Mouse (Mus musculus): ENCODE measurements around the gene Grin2c. TPM values are rescaled to one million over a fixed set of nuclear protein-coding genes. Genes with fewer than 3 reads are reported as not detected.

Grin2c gene
- polyA plus RNA-seq (2016; fragmentation: Nextera tagmentation; extraction: Ambion mirVana), result 0.96 and 1.0 TPM in 2 replicates

DNA sequence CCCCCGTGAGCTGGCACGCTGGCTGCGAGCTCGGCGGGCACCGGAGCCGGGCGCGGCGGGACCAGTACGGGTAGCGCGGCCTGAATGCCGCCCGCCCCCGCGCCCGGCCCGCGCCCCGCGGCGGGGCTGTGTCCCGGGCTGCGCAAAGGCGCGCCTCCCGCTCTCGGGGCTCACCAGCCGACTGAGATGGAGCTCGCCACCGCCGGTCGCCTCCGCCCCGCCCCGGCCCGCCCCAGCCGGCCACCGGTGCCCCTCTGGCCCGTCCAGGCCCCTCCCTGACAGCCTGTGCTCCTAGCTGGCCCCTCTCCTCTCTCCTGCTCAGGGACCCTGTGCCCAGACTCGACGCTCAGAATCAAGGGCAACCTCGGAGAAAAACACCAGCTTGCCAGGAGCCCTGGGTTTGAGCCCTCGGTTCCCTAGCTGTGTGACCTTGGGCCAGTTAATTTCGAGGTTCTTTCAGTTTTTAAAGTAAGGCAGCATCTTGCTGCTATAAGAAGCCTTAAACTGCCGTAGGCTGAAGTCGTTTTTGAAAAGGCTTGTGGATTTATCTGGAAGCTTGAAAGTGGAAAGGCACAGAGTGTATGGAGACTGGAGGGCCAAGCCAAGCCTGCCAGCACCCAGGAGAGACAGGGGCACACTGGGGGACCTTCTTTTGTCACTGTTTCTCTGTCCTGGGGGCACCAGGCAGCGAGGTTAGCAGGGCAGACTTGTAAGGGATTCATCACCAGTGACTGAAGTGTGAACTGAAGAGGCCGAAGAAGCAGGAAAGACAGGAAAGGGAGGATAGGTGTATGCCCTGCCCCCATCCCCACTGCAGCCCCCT lies at the start of gene Grin2c:
Gene Grin2c (minus strand): TSS at position 183 of the 823 bp plus-strand sequence.
- no peaks in the 10 kb centered on the region for H3K9me3 ChIP-seq
- H3K4me3 ChIP-seq, result peak within 1 kb of the TSS; percentile 32
- H3K36me3 ChIP-seq, result peaks cover 24% of the 10 kb centered on the region; the same call in 1 of the 2 replicates
- peaks cover 72% of the 10 kb centered on the region for H3K27me3 ChIP-seq (replicated peaks)
- ATAC-seq (ENCODE audit: low FRiP score, low read depth), result no peak
- peak within 1 kb of the TSS; percentile 65 for H3K4me2 ChIP-seq (replicated peaks)
- H3K9ac ChIP-seq, result peak within 1 kb of the TSS; percentile 42
- peaks cover 24% of the 10 kb centered on the region for H3K4me1 ChIP-seq
- no peak within 1 kb of the TSS for H3K27ac ChIP-seq
- 5% methylated on average over 50 of the region's 50 CpGs for WGBS

DNA sequence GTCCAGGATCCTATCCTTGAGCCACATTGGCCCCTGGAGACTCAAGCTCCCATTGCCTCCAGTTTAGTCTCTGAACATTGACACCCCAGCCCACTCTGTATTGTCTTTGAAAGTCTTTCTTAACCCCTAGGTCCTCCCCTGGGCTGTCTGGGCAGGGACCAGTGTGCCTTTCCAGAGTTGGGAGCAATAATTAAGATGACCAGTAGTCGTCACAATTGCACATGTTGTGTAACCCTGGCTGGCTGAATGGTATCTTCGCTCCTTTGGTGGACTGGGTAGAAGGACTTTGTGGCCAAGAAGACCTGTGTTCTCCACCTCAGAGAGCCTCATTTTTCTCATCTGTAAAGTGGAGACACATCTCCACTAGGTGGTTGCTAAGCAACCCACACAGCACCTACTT lies 47.2 kb upstream of the Grin2c start:
- Histone ChIP-seq H3K27me3 (replicated peaks) (peaks cover 64% of the 10 kb centered on the region), H3K4me1 (0 out of 2 replicates have a peak, but pooled peaks cover 8% of the 10 kb centered on the region), H3K9me3 (no peaks in the 10 kb centered on the region), H3K4me3 (no peak overlapping the region), H3K36me3 (no peaks in the 10 kb centered on the region), H3K27ac (no peak overlapping the region), H3K9ac (no peak overlapping the region), H3K4me2 (replicated peaks) (no peak overlapping the region)
- WGBS, result 51% methylated on average over 2 of the region's 2 CpGs
- no peak for ATAC-seq (ENCODE audit: low FRiP score, low read depth)

DNA sequence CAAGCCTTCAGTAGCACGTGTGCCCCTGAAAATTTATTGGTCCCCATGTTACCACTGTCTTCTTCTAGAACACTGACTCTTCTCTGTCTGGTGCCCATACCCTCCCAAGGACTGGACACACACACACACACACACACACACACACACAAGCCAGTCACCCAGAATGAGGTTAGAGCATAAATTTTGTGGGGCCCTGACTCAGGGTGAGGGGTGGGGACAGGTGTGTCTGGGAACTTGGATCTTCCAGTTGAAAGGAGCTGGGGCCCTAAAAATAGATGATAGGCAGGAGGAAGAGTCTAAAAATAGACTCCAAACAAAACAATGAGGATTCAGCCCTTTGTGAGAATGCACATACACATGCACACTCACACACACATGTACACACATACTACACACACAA lies 41.7 kb upstream of the Grin2c start:
- no peak overlapping the region for H3K9ac ChIP-seq
- 60% methylated on average over 1 of the region's 1 CpGs for WGBS
- no peak overlapping the region for H3K27ac ChIP-seq
- peaks cover 15% of the 10 kb centered on the region for H3K4me1 ChIP-seq
- no peak for ATAC-seq (ENCODE audit: low FRiP score, low read depth)
- H3K4me3 ChIP-seq, result no peak overlapping the region
- peaks cover 24% of the 10 kb centered on the region for H3K27me3 ChIP-seq (replicated peaks)
- no peaks in the 10 kb centered on the region for H3K36me3 ChIP-seq
- H3K4me2 ChIP-seq (replicated peaks), result no peak overlapping the region
- H3K9me3 ChIP-seq, result no peaks in the 10 kb centered on the region

DNA sequence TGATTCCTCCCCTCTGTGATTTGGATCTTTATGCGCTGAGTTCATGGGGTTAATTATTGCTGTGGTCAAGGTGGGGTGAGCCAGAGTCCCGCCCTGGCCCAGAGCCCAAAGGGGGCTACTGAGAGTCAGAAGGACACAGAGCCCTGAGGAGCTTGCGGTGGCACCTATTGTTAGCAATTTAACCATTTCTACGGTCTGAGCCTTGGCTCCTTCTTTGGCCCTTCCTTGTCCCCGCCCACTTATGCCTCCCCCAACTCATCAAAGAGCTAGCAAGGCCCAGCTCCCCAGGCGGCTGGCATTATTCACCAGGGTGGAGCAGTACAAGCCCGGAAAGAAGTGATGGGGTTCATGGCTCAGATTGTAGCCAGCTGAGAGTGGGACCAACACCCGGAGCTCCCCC lies 39.8 kb upstream of the Grin2c start, which contains the start of gene Otop2:
Gene Otop2 (plus strand): TSS at position 301 of the 400 bp plus-strand sequence.
- Histone ChIP-seq H3K27ac (no peak within 1 kb of the TSS), H3K27me3 (replicated peaks) (peaks cover 15% of the 10 kb centered on the region; the same call in 1 of the 2 replicates), H3K9me3 (no peaks in the 10 kb centered on the region), H3K4me1 (peaks cover 15% of the 10 kb centered on the region), H3K4me3 (no peak within 1 kb of the TSS), H3K4me2 (replicated peaks) (no peak within 1 kb of the TSS), H3K9ac (no peak within 1 kb of the TSS), H3K36me3 (no peaks in the 10 kb centered on the region)
- 11% methylated on average over 8 of the region's 8 CpGs for WGBS
- ATAC-seq (ENCODE audit: low FRiP score, low read depth), result no peak

DNA sequence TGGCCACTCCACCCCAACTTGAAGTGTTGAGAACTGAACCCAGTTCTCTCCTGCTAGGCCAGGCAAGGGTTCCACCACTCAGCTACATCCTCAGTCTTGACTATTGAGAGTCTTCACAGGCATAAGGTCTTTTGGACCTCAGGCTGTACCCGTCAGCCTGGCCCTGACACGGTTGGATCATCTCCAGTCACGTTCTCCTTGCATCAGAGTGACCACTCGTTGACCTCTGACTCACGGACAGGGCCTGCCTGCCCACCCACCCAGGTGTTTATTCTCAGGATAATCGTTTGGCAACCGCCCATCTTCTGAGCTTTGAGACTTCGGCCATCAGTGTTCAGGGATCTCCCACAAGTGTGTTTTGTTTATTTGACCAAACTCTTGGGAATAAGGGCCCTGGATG lies 36.1 kb upstream of the Grin2c start:
- 82% methylated on average over 8 of the region's 8 CpGs for WGBS
- Histone ChIP-seq H3K9me3 (no peaks in the 10 kb centered on the region), H3K4me1 (peaks cover 15% of the 10 kb centered on the region), H3K36me3 (no peaks in the 10 kb centered on the region), H3K4me3 (no peak overlapping the region), H3K4me2 (replicated peaks) (no peak overlapping the region), H3K27me3 (replicated peaks) (peaks cover 18% of the 10 kb centered on the region; the same call in 1 of the 2 replicates), H3K9ac (no peak overlapping the region), H3K27ac (no peak overlapping the region)
- no peak for ATAC-seq (ENCODE audit: low FRiP score, low read depth)

DNA sequence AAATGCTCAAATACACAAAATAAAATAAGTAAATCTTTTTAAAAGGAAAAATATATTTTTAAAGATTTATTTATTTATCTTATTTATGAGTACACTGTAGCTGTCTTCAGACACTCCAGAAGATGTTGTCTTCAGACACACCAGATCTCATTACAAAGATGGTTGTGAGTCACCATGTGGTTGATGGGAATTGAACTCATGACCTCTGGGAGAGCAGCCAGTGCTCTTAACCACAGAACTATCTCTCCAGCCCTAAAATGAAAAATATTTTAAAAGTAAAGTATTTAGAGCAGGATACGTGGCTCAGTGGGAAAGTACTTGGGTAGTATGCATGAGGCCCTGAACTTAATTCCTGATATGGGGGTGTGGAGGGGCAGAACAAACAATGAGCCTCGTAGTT lies 34.3 kb upstream of the Grin2c start:
- H3K9ac ChIP-seq, result no peak overlapping the region
- H3K4me2 ChIP-seq (replicated peaks), result no peak overlapping the region
- H3K27ac ChIP-seq, result no peak overlapping the region
- no peaks in the 10 kb centered on the region for H3K36me3 ChIP-seq
- no peaks in the 10 kb centered on the region for H3K9me3 ChIP-seq
- ATAC-seq (ENCODE audit: low FRiP score, low read depth), result no peak
- no peak overlapping the region for H3K4me3 ChIP-seq
- H3K27me3 ChIP-seq (replicated peaks), result peaks cover 32% of the 10 kb centered on the region
- 87% methylated on average over 2 of the region's 2 CpGs for WGBS
- peaks cover 10% of the 10 kb centered on the region for H3K4me1 ChIP-seq

DNA sequence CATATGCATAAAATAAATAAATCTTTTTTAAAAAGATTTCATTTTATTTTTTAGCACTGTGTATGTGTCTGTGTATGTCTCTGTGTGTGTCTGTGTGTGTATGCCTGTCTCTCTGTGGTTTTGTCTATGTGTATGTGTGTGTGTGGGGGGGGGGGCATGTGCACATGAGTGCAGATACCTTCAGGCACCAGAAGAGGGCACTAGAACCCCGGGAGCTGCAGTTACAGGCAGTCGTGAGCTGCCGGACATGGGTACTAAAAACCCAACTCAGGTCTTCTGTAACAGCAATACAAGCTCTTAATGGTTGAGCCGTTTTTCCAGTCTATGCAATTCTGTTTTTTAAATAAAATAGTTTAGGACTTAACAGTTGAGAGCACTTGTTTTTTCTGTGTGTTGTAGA lies 33.7 kb upstream of the Grin2c start:
- Histone ChIP-seq H3K4me1 (peaks cover 7% of the 10 kb centered on the region), H3K27me3 (replicated peaks) (peaks cover 31% of the 10 kb centered on the region), H3K9me3 (no peaks in the 10 kb centered on the region), H3K4me3 (no peak overlapping the region), H3K27ac (no peak overlapping the region), H3K4me2 (replicated peaks) (no peak overlapping the region), H3K36me3 (no peaks in the 10 kb centered on the region), H3K9ac (no peak overlapping the region)
- 83% methylated on average over 4 of the region's 4 CpGs for WGBS
- ATAC-seq (ENCODE audit: low FRiP score, low read depth), result no peak

- Histone ChIP-seq H3K27ac (no peak overlapping the region), H3K36me3 (no peaks in the 10 kb centered on the region), H3K4me1 (peaks cover 7% of the 10 kb centered on the region), H3K4me3 (no peak overlapping the region), H3K27me3 (replicated peaks) (peaks cover 26% of the 10 kb centered on the region), H3K9me3 (no peaks in the 10 kb centered on the region), H3K4me2 (replicated peaks) (peak overlapping the region; percentile 82; the same call in 1 of the 2 replicates), H3K9ac (no peak overlapping the region)
- WGBS, result 68% methylated on average over 8 of the region's 8 CpGs
- no peak for ATAC-seq (ENCODE audit: low FRiP score, low read depth)
Measured at GRCm38 (mm10) chr11:115298160-115298559, 31.1 kb upstream of the Grin2c start.

DNA sequence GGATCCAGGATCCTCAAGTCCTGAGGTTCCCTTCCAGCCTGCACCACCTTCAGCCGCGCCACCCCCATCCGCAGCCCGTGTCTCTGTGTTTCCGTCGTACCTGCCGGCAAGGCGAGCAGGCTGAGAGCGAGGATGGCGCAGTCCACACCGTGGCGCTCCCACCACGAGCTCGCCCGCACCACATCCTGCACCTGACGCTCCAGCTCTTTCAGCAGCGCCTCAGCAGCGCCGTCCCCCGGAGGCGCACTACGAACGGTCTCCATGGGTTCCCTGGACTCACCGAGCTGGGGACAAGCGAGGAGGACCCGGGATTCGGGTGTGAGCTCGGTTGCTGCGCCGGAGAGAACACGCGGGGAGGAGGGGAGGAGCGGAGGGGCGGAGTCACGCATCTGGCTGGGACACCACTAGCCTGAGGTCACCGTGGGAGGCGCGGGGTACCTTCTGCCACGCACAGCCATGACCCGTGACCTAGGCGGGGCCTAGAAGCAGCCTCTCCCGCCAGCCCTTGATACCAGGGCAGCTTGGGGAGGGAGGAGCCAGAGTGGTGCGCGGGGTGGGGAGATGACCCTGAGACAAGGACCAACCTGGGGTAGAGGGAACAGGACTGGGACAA lies 30.3 kb upstream of the Grin2c start, which contains the start of gene Fads6:
Gene Fads6 (minus strand): TSS at position 450 of the 613 bp plus-strand sequence.
- H3K27me3 ChIP-seq (replicated peaks), result peaks cover 26% of the 10 kb centered on the region
- H3K36me3 ChIP-seq, result no peaks in the 10 kb centered on the region
- no peak within 1 kb of the TSS for H3K27ac ChIP-seq

DNA sequence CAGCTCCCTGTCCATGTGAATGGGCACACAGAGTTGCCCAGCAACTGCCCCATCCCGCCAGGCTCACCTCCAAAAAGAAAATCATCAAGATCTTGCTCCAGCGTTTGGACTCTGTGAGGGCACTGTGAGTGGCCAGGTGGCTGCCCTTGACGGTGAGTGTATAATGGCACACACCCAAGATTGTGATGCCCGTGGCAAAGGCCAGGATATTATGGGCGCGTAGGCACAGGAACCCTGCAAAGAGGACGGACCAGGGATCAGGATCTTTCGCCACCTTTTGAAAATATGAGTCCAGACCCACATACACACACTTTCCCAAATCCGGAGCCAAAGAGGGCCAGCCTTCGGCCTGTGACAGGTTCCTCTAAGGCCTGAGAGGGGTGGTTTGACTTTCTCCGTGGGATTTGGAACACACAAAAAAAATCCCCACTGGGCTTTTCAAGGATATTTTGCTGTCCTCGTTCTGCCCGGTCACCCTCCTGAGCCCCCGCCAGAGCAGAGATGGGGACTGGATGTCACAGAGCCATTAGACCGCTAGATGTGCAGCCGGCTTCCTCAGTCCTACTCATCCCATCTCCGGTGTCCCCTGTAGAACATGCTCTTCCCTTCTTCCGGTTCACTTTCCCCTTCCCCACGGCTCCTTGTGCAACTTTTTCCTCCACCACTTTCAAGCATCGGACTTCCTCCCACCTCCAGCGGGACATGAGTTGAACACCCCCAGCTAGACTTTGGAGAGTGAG lies 29.6 kb upstream of the Grin2c start:
- Histone ChIP-seq H3K4me3 (peak overlapping the region; percentile 41), H3K4me1 (peaks cover 7% of the 10 kb centered on the region), H3K9ac (peak overlapping the region; percentile 59; the same call in 1 of the 2 replicates), H3K9me3 (no peaks in the 10 kb centered on the region), H3K27me3 (replicated peaks) (peaks cover 26% of the 10 kb centered on the region), H3K4me2 (replicated peaks) (peak overlapping the region; percentile 82), H3K36me3 (no peaks in the 10 kb centered on the region), H3K27ac (no peak overlapping the region)
- ATAC-seq (ENCODE audit: low FRiP score, low read depth), result no peak
- WGBS, result 58% methylated on average over 21 of the region's 21 CpGs

More for the DNA sequence above, 30.3 kb upstream of the Grin2c start, which contains the start of gene Fads6:
- H3K9me3 ChIP-seq, result no peaks in the 10 kb centered on the region
- H3K9ac ChIP-seq, result peak within 1 kb of the TSS; percentile 59
- WGBS, result under 1% methylated on average over 44 of the region's 44 CpGs
- peak; percentile 72 for ATAC-seq (ENCODE audit: low FRiP score, low read depth)
- H3K4me3 ChIP-seq, result peak within 1 kb of the TSS; percentile 41
- peaks cover 7% of the 10 kb centered on the region for H3K4me1 ChIP-seq
- H3K4me2 ChIP-seq (replicated peaks), result peak within 1 kb of the TSS; percentile 82

- Histone ChIP-seq H3K36me3 (no peaks in the 10 kb centered on the region), H3K9ac (no peak overlapping the region), H3K4me2 (replicated peaks) (no peak overlapping the region), H3K9me3 (no peaks in the 10 kb centered on the region), H3K4me1 (peaks cover 7% of the 10 kb centered on the region), H3K27ac (no peak overlapping the region), H3K4me3 (no peak overlapping the region), H3K27me3 (replicated peaks) (peaks cover 26% of the 10 kb centered on the region)
- ATAC-seq (ENCODE audit: low FRiP score, low read depth), result no peak
- 91% methylated on average over 11 of the region's 11 CpGs for WGBS
Measured at GRCm38 (mm10) chr11:115295939-115296338, 28.9 kb upstream of the Grin2c start.
